Mouse (Mus musculus): ENCODE data around the gene Coasy.

DNA sequence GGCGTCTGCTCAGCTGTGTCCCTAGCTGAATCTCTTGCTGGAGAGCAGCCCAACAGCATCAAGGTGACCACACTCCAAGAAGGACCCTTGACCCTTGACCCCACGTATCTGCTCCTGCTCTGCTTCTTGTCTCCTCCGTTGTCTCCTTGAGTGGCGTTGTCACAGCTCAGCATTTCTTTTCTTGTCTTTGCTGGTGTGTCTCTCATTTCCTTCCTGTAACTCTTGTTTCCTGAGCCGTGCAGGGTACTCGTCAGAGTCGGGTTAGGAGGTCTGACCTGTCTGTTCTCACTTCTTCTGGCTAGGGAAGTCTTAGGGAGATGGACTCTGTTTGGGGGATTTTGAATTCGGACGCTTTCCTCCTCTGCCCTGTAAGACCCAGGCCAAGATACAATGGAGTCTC lies 35.9 kb upstream of the Coasy start:
- no peak for TF ChIP-seq GATA1 (IDR thresholded peaks at IDR 0.05; ENCODE audit: low read length)
- TF ChIP-seq TAL1 (IDR thresholded peaks at IDR 0.05; ENCODE audit: low read length), result no peak

Data from erythroblast, embryonic 14.5 days (primary cell).